Comparison of ENCODE assay signal across 29 mouse cellular contexts in genomic region chr9:115924094-115924493, GRCm38 (mm10). TPM values are rescaled to one million over a fixed set of nuclear protein-coding genes. Genes with fewer than 3 reads are reported as not detected.
DNase-seq lines count a peak whose midpoint lies in the region; ATAC-seq and TF ChIP-seq lines count a peak whose summit lies in the region.
"Had no signal": no experiment of that assay in that cellular context is flagged by ENCODE, and none has a peak within 500 bp of the region (broad histone marks: within the 10 kb centered on the region; RNA-seq: fewer than 3 reads in every experiment).

No protein-coding gene starts in this region.

- TF ChIP-seq POLR2A in small intestine, adult 2 months (IDR thresholded peaks at IDR 0.05; ENCODE audit: low read depth, low read length) = no peak

- no peak overlapping the region for H3K27ac ChIP-seq in intestine, postnatal 0 days (ENCODE audit: low read depth, low read length)
- H3K27ac ChIP-seq in intestine, embryonic 16.5 days (ENCODE audit: low read length) = no peak overlapping the region
- no peak overlapping the region for H3K27ac ChIP-seq in lung, embryonic 14.5 days (ENCODE audit: low read depth)
- H3K27ac ChIP-seq in small intestine, adult 2 months (ENCODE audit: insufficient read depth, low read depth, low read length) = no peak overlapping the region
- no peak overlapping the region for H3K27ac ChIP-seq in hindbrain, embryonic 16.5 days (ENCODE audit: low read depth, low read length)
- H3K27ac ChIP-seq: embryonic facial prominence, embryonic 12.5 days; forebrain, embryonic 15.5 days; gastrocnemius, adult 2 months; heart, adult 2 months; heart, embryonic 13.5 days; hindbrain, embryonic 13.5 days; limb, embryonic 13.5 days; liver, embryonic 12.5 days; midbrain, embryonic 12.5 days; neural tube, embryonic 13.5 days had no signal

- no peak overlapping the region for H3K9ac ChIP-seq in intestine, postnatal 0 days (ENCODE audit: low read depth, low read length)
- no peak overlapping the region for H3K9ac ChIP-seq in intestine, embryonic 16.5 days (ENCODE audit: low read depth, low read length)
- H3K9ac ChIP-seq in lung, embryonic 14.5 days = no peak overlapping the region
- H3K9ac ChIP-seq in hindbrain, embryonic 16.5 days (ENCODE audit: low read depth, low read length) = no peak overlapping the region
- H3K9ac ChIP-seq: embryonic facial prominence, embryonic 12.5 days; forebrain, embryonic 15.5 days; heart, embryonic 13.5 days; hindbrain, embryonic 13.5 days; limb, embryonic 13.5 days; liver, embryonic 12.5 days; midbrain, embryonic 12.5 days; neural tube, embryonic 13.5 days had no signal

- no peak overlapping the region for H3K4me3 ChIP-seq in intestine, postnatal 0 days (ENCODE audit: low read depth, low read length)
- no peak overlapping the region for H3K4me3 ChIP-seq in intestine, embryonic 16.5 days (ENCODE audit: low read length)
- H3K4me3 ChIP-seq in lung, embryonic 14.5 days (ENCODE audit: low read depth, low read length) = no peak overlapping the region
- no peak overlapping the region for H3K4me3 ChIP-seq in small intestine, adult 2 months (ENCODE audit: low read depth, low read length)
- H3K4me3 ChIP-seq in hindbrain, embryonic 16.5 days (ENCODE audit: low read length) = no peak overlapping the region
- H3K4me3 ChIP-seq: embryonic facial prominence, embryonic 12.5 days; forebrain, embryonic 15.5 days; gastrocnemius, adult 2 months; heart, adult 2 months; heart, embryonic 13.5 days; hindbrain, embryonic 13.5 days; limb, embryonic 13.5 days; liver, embryonic 12.5 days; midbrain, embryonic 12.5 days; neural tube, embryonic 13.5 days had no signal

- WGBS in intestine, postnatal 0 days = 100% methylated on average over 1 of the region's 1 CpGs
- WGBS in intestine, embryonic 16.5 days = 90% methylated on average over 1 of the region's 1 CpGs
- WGBS in lung, embryonic 14.5 days = 92% methylated on average over 1 of the region's 1 CpGs
- 96% methylated on average over 1 of the region's 1 CpGs for WGBS in small intestine, adult 2 months
- 100% methylated on average over 1 of the region's 1 CpGs for WGBS in hindbrain, embryonic 16.5 days

- ATAC-seq in CD4-positive, CD25-positive, alpha-beta regulatory T cell, adult 4 months = no peak
- ATAC-seq in intestine, postnatal 0 days = no peak
- no peak for ATAC-seq in intestine, embryonic 16.5 days
- ATAC-seq in lung, embryonic 14.5 days (ENCODE audit: insufficient read depth) = no peak
- ATAC-seq in hindbrain, embryonic 16.5 days = no peak
- ATAC-seq: forebrain, embryonic 15.5 days; inflammation-experienced regulatory T-cells, adult 6 months; liver, embryonic 12.5 days had no signal

- no peaks in the 10 kb centered on the region for H3K4me1 ChIP-seq in intestine, postnatal 0 days (replicated peaks; ENCODE audit: control insufficient read depth, insufficient read depth, low read length)
- H3K4me1 ChIP-seq in intestine, embryonic 16.5 days (ENCODE audit: control insufficient read depth, insufficient read depth, low read length) = no peaks in the 10 kb centered on the region
- no peaks in the 10 kb centered on the region for H3K4me1 ChIP-seq in lung, embryonic 14.5 days (ENCODE audit: insufficient read depth)
- peaks cover 8% of the 10 kb centered on the region for H3K4me1 ChIP-seq in small intestine, adult 2 months (ENCODE audit: control insufficient read depth, insufficient read depth, insufficient read length, low read length)
- no peaks in the 10 kb centered on the region for H3K4me1 ChIP-seq in hindbrain, embryonic 16.5 days (ENCODE audit: control insufficient read depth, insufficient read depth, low read depth, low read length)
- H3K4me1 ChIP-seq: embryonic facial prominence, embryonic 12.5 days; forebrain, embryonic 15.5 days; heart, embryonic 13.5 days; hindbrain, embryonic 13.5 days; liver, embryonic 12.5 days; midbrain, embryonic 12.5 days; neural tube, embryonic 13.5 days had no signal

- peak; percentile 59 for TF ChIP-seq CTCF in intestine, postnatal 0 days (IDR thresholded peaks at IDR 0.05; ENCODE audit: low read depth)
- TF ChIP-seq CTCF in lung, embryonic 14.5 days (IDR thresholded peaks at IDR 0.05; ENCODE audit: low read depth) = 0 out of 2 replicates have a peak, but pooled peaks have one; percentile 9
- 0 out of 2 replicates have a peak, but pooled peaks have one; percentile 17 for TF ChIP-seq CTCF in small intestine, adult 2 months (IDR thresholded peaks at IDR 0.05; ENCODE audit: extremely low read depth, insufficient read length, insufficient replicate concordance, low read depth, low read length)

- H3K9me3 ChIP-seq in intestine, postnatal 0 days (ENCODE audit: control insufficient read depth) = no peaks in the 10 kb centered on the region
- no peaks in the 10 kb centered on the region for H3K9me3 ChIP-seq in intestine, embryonic 16.5 days (ENCODE audit: control insufficient read depth, low read length)
- no peaks in the 10 kb centered on the region for H3K9me3 ChIP-seq in lung, embryonic 14.5 days (ENCODE audit: low read depth, low read length)
- H3K9me3 ChIP-seq in hindbrain, embryonic 16.5 days (ENCODE audit: control insufficient read depth, low read length) = no peaks in the 10 kb centered on the region
- H3K9me3 ChIP-seq: embryonic facial prominence, embryonic 12.5 days; forebrain, embryonic 15.5 days; heart, embryonic 13.5 days; liver, embryonic 12.5 days; neural tube, embryonic 13.5 days had no signal

- H3K36me3 ChIP-seq in intestine, postnatal 0 days (ENCODE audit: control insufficient read depth, insufficient read depth) = no peaks in the 10 kb centered on the region
- no peaks in the 10 kb centered on the region for H3K36me3 ChIP-seq in intestine, embryonic 16.5 days (ENCODE audit: control insufficient read depth, insufficient read depth, low read length)
- no peaks in the 10 kb centered on the region for H3K36me3 ChIP-seq in lung, embryonic 14.5 days (ENCODE audit: insufficient read depth)
- H3K36me3 ChIP-seq in small intestine, adult 2 months (ENCODE audit: control insufficient read depth, insufficient read depth, low read length) = no peaks in the 10 kb centered on the region
- H3K36me3 ChIP-seq in hindbrain, embryonic 16.5 days (ENCODE audit: control insufficient read depth, insufficient read depth, low read length) = no peaks in the 10 kb centered on the region
- H3K36me3 ChIP-seq: embryonic facial prominence, embryonic 12.5 days; forebrain, embryonic 15.5 days; heart, embryonic 13.5 days; hindbrain, embryonic 13.5 days; limb, embryonic 13.5 days; liver, embryonic 12.5 days; midbrain, embryonic 12.5 days; neural tube, embryonic 13.5 days had no signal

- DNase-seq in CD4-positive, CD25-positive, alpha-beta regulatory T cell, adult 2 months (ENCODE audit: low read depth, low spot score) = peak; percentile 4
- DNase-seq in lung, embryonic 14.5 days = no peak
- DNase-seq in lung, postnatal 36 days = no peak
- DNase-seq: adrenal gland, adult 2 months; cerebellum, adult 11 months; cerebellum, adult 9-10 months; cerebellum, postnatal 36 days; embryo, embryonic 11 days; gastrocnemius, adult 2 months; heart, adult 2 months; kidney, adult 2 months; layer of hippocampus, adult 9-11 months; lung, adult 2 months; right cerebral cortex, postnatal 4 days had no signal

- no peak overlapping the region for H3K4me2 ChIP-seq in intestine, postnatal 0 days (replicated peaks; ENCODE audit: low read depth)
- no peak overlapping the region for H3K4me2 ChIP-seq in intestine, embryonic 16.5 days (ENCODE audit: low read depth, low read length)
- no peak overlapping the region for H3K4me2 ChIP-seq in lung, embryonic 14.5 days
- H3K4me2 ChIP-seq in hindbrain, embryonic 16.5 days (ENCODE audit: low read length) = no peak overlapping the region
- H3K4me2 ChIP-seq: embryonic facial prominence, embryonic 12.5 days; forebrain, embryonic 15.5 days; heart, embryonic 13.5 days; hindbrain, embryonic 13.5 days; limb, embryonic 13.5 days; liver, embryonic 12.5 days; midbrain, embryonic 12.5 days; neural tube, embryonic 13.5 days had no signal

- no peaks in the 10 kb centered on the region for H3K27me3 ChIP-seq in intestine, postnatal 0 days (replicated peaks; ENCODE audit: control insufficient read depth, insufficient read depth, low read length)
- H3K27me3 ChIP-seq in intestine, embryonic 16.5 days (replicated peaks; ENCODE audit: control insufficient read depth, insufficient read depth, low read length) = no peaks in the 10 kb centered on the region
- H3K27me3 ChIP-seq in lung, embryonic 14.5 days (ENCODE audit: insufficient read depth, low read length) = no peaks in the 10 kb centered on the region
- H3K27me3 ChIP-seq in small intestine, adult 2 months (ENCODE audit: control insufficient read depth, insufficient read depth, low read length) = no peaks in the 10 kb centered on the region
- H3K27me3 ChIP-seq in hindbrain, embryonic 16.5 days (replicated peaks; ENCODE audit: control insufficient read depth, insufficient read depth, low read length) = no peaks in the 10 kb centered on the region
- H3K27me3 ChIP-seq: embryonic facial prominence, embryonic 12.5 days; forebrain, embryonic 15.5 days; heart, embryonic 13.5 days; limb, embryonic 13.5 days; liver, embryonic 12.5 days; midbrain, embryonic 12.5 days; neural tube, embryonic 13.5 days had no signal

RNA-seq across cellular contexts. Expression of gene Gadl1, which starts 14.8 kb away (rescaled TPM):
- not detected for polyA plus RNA-seq in CD4-positive, CD25-positive, alpha-beta regulatory T cell, adult 4 months (2017; shearing (Covaris generic))
- polyA plus RNA-seq in intestine, postnatal 0 days (2015; fragmentation: Nextera tagmentation; extraction: Ambion mirVana) = 0.30 and 0.39 TPM in 2 replicates
- polyA plus RNA-seq in intestine, embryonic 16.5 days (2015; fragmentation: Nextera tagmentation; extraction: Ambion mirVana) = 0.21 and 0.39 TPM in 2 replicates
- polyA plus RNA-seq in lung, embryonic 14.5 days (2014; fragmentation: Nextera tagmentation; extraction: Ambion mirVana) = 0.45 and 0.54 TPM in 2 replicates
- polyA plus RNA-seq in small intestine, adult 2 months (2012; rRNA removed) = not detected in 2 replicates
- 0.41 and 0.76 TPM in 2 replicates for polyA plus RNA-seq in hindbrain, embryonic 16.5 days (2015; fragmentation: Nextera tagmentation; extraction: Ambion mirVana)
- polyA plus RNA-seq: inflammation-experienced regulatory T-cells, adult 6 months; kidney, adult 2 months; large intestine, adult 2 months had no signal

Comparison
In these comparisons a context has a peak if more than half of its experiments do, and no peak if none do; other contexts are left out.
1. CTCF ChIP-seq: peak in every context shown above with its lines; median percentile 59 in intestine, postnatal 0 days; 17 in small intestine, adult 2 months; 9 in lung, embryonic 14.5 days.